Mouse (Mus musculus): ENCODE measurements at regions not wholly inside any gene's neighbourhood (a gene's known extent, or its start where the extent isn't known, plus 50 kb on each side); places are given as distances from the start of the nearest gene placed in this dataset.

GRCm38 (mm10) chr3:37872329-37872728, 148.0 kb upstream of the Gm5148 start:
- DNase-seq, result no peak

GRCm38 (mm10) chr3:37871076-37871475, 146.8 kb upstream of the Gm5148 start:
- no peak for DNase-seq

- peak; percentile 58 for DNase-seq
Measured at GRCm38 (mm10) chr3:37868454-37868853, 144.2 kb upstream of the Gm5148 start.

- DNase-seq, result no peak
Measured at GRCm38 (mm10) chr3:37862756-37863155, 138.5 kb upstream of the Gm5148 start.

GRCm38 (mm10) chr3:37860715-37861461, 136.6 kb upstream of the Gm5148 start:
- no peak for DNase-seq

GRCm38 (mm10) chr3:37860034-37860714, 135.9 kb upstream of the Gm5148 start:
- peak; percentile 63 for DNase-seq

- no peak for DNase-seq
Measured at GRCm38 (mm10) chr3:37858624-37859302, 134.5 kb upstream of the Gm5148 start.

GRCm38 (mm10) chr3:37846191-37847003, 122.1 kb upstream of the Gm5148 start:
- DNase-seq, result peak; percentile 69

- peak; percentile 45 for DNase-seq
Measured at GRCm38 (mm10) chr3:37845313-37846023, 121.2 kb upstream of the Gm5148 start.

GRCm38 (mm10) chr3:37844731-37845312, 120.5 kb upstream of the Gm5148 start:
- DNase-seq, result no peak

GRCm38 (mm10) chr3:37842289-37842688, 118.0 kb upstream of the Gm5148 start:
- no peak for DNase-seq

GRCm38 (mm10) chr3:37838896-37839295, 114.6 kb upstream of the Gm5148 start:
- peak; percentile 74 for DNase-seq

- DNase-seq, result peak; percentile 35
Measured at GRCm38 (mm10) chr3:37836749-37837148, 112.5 kb upstream of the Gm5148 start.

GRCm38 (mm10) chr3:37835687-37836086, 111.4 kb upstream of the Gm5148 start:
- no peak for DNase-seq

- DNase-seq, result no peak
Measured at GRCm38 (mm10) chr3:37835135-37835534, 110.8 kb upstream of the Gm5148 start.

- DNase-seq, result no peak
Measured at GRCm38 (mm10) chr3:37834626-37835025, 110.3 kb upstream of the Gm5148 start.

- DNase-seq, result no peak
Measured at GRCm38 (mm10) chr3:37833387-37833786, 109.1 kb upstream of the Gm5148 start.

- DNase-seq, result no peak
Measured at GRCm38 (mm10) chr3:37827546-37827945, 103.3 kb upstream of the Gm5148 start.

- DNase-seq, result no peak
Measured at GRCm38 (mm10) chr3:37825602-37826001, 101.3 kb upstream of the Gm5148 start.

- no peak for DNase-seq
Measured at GRCm38 (mm10) chr3:37824681-37825080, 100.4 kb upstream of the Gm5148 start.

GRCm38 (mm10) chr3:37819503-37819902, 95.2 kb upstream of the Gm5148 start:
- no peak for DNase-seq

GRCm38 (mm10) chr3:37817434-37817805, 93.1 kb upstream of the Gm5148 start:
- no peak for DNase-seq
